Mouse (Mus musculus): ENCODE data around the gene Hsd17b12. TPM values are rescaled to one million over a fixed set of nuclear protein-coding genes. Genes with fewer than 3 reads are reported as not detected.

The Hsd17b12 gene
- polyA plus RNA-seq, 1 experiment from 2014 or later: 95.1 TPM

GRCm38 (mm10) chr2:94010335-94011291 lies 147.2 kb downstream of the Hsd17b12 start, which contains the start of gene Alkbh3:
TSS of gene Alkbh3 (minus strand) at chr2:94010807.
- in situ Hi-C loops (cut with MboI; ENCODE audit: low pct_unique_long_range_greater_than_20kb): no loop called here
- POLR2A ChIA-PET: no interaction called here
- CTCF ChIA-PET: interaction anchor here (1.1 kb wide), 1 partner anchor 13 kb away, joined by 4 read pairs; no protein-coding TSS in a partner anchor
- peak; percentile 90 for ATAC-seq
- no peaks in the 10 kb centered on the region for H3K27me3 ChIP-seq
- TF ChIP-seq CTCF (IDR thresholded peaks at IDR 0.05): no peak
- DNase-seq (ENCODE audit: low read depth, low spot score): peak; percentile 46

- CTCF ChIA-PET: interaction anchor here (0.7 to 3.4 kb wide), 14 partner anchors 11 to 152 kb away, joined by 3 to 26 read pairs (median 4); partner anchors contain the start of genes Accs and Accsl
- in situ Hi-C loops (cut with MboI; ENCODE audit: low pct_unique_long_range_greater_than_20kb): no loop called here
- TF ChIP-seq CTCF (IDR thresholded peaks at IDR 0.05): peak; percentile 95
- DNase-seq (ENCODE audit: low read depth, low spot score) (no peak), ATAC-seq (no peak)
- POLR2A ChIA-PET: interaction anchor here (0.6 to 0.9 kb wide), 2 partner anchors 10 to 16 kb away, joined by 3 read pairs; no protein-coding TSS in a partner anchor
- no peaks in the 10 kb centered on the region for H3K27me3 ChIP-seq
Observed at GRCm38 (mm10) chr2:94002331-94002730, 155.4 kb downstream of the Hsd17b12 start.

GRCm38 (mm10) chr2:94001918-94002317 lies 155.8 kb downstream of the Hsd17b12 start:
- no peaks in the 10 kb centered on the region for H3K27me3 ChIP-seq
- ChIA-PET CTCF (interaction anchor here (0.9 to 3.4 kb wide), 9 partner anchors 14 to 143 kb away, joined by 3 to 26 read pairs (median 5); partner anchors contain the start of gene Accsl), POLR2A (no interaction called here)
- no peak for DNase-seq (ENCODE audit: low read depth, low spot score)
- in situ Hi-C loops (cut with MboI; ENCODE audit: low pct_unique_long_range_greater_than_20kb): no loop called here
- no peak for TF ChIP-seq CTCF (IDR thresholded peaks at IDR 0.05)
- no peak for ATAC-seq

GRCm38 (mm10) chr2:94001411-94001810 lies 156.4 kb downstream of the Hsd17b12 start:
- no peak for DNase-seq (ENCODE audit: low read depth, low spot score)
- ChIA-PET POLR2A (interaction anchor here (0.6 kb wide), 2 partner anchors 10 to 25 kb away, joined by 3 to 4 read pairs; no protein-coding TSS in a partner anchor), CTCF (interaction anchor here (1.5 to 3.4 kb wide), 4 partner anchors 14 to 134 kb away, joined by 4 to 26 read pairs (median 10); partner anchors contain the start of gene Accsl)
- in situ Hi-C loops (cut with MboI; ENCODE audit: low pct_unique_long_range_greater_than_20kb): no loop called here
- no peak for ATAC-seq
- no peaks in the 10 kb centered on the region for H3K27me3 ChIP-seq
- TF ChIP-seq CTCF (IDR thresholded peaks at IDR 0.05): no peak

DNA sequence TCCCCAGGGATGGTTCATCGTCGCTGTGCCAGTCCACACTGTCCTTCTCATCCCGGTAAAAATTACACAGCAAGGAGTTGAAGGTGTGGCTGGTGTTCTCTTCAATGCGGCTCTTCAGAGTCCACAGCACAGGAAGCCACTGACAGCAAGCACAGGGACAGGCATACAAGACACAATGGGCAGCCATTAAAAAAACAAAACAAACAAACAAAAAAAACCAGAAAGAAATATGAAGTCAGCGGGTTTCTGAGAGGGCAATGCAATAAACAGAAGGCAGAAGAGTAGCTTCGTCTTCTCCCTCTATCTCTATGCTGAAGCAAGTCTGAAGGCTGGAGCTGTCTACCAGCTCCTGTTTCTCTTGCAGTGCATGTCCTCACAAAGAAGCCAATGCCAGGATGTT lies 161.5 kb downstream of the Hsd17b12 start, which contains the start of gene Gm27027:
TSS of gene Gm27027 (minus strand) at position 101 of the 400 bp plus-strand sequence.
- TF ChIP-seq CTCF (IDR thresholded peaks at IDR 0.05): no peak
- ChIA-PET POLR2A (no interaction called here), CTCF (interaction anchor here (1.9 kb wide), 1 partner anchor 147 kb away, joined by 5 read pairs; the partner anchor contains the start of gene Accs)
- no peaks in the 10 kb centered on the region for H3K27me3 ChIP-seq
- DNase-seq (ENCODE audit: low read depth, low spot score) (no peak), ATAC-seq (no peak)
- in situ Hi-C loops (cut with MboI; ENCODE audit: low pct_unique_long_range_greater_than_20kb): no loop called here

- no peak for DNase-seq (ENCODE audit: low read depth, low spot score)
- ChIA-PET POLR2A (interaction anchor here (0.7 kb wide), 1 partner anchor 10 kb away, joined by 3 read pairs; no protein-coding TSS in a partner anchor), CTCF (no interaction called here)
- no peak for ATAC-seq
- no peak for TF ChIP-seq CTCF (IDR thresholded peaks at IDR 0.05)
- in situ Hi-C loops (cut with MboI; ENCODE audit: low pct_unique_long_range_greater_than_20kb): loop anchor here (5.0 kb wide), 1 partner anchor 116 kb away; no protein-coding TSS in a partner anchor
- H3K27me3 ChIP-seq: no peaks in the 10 kb centered on the region
Observed at GRCm38 (mm10) chr2:93992810-93993209, 165.0 kb downstream of the Hsd17b12 start.

GRCm38 (mm10) chr2:93992259-93992658 lies 165.5 kb downstream of the Hsd17b12 start:
- POLR2A ChIA-PET: interaction anchor here (0.7 kb wide), 1 partner anchor 10 kb away, joined by 3 read pairs; no protein-coding TSS in a partner anchor
- ATAC-seq: no peak
- no peak for DNase-seq (ENCODE audit: low read depth, low spot score)
- CTCF ChIA-PET: no interaction called here
- TF ChIP-seq CTCF (IDR thresholded peaks at IDR 0.05): no peak
- in situ Hi-C loops (cut with MboI; ENCODE audit: low pct_unique_long_range_greater_than_20kb): loop anchor here (5.0 kb wide), 1 partner anchor 115 kb away; no protein-coding TSS in a partner anchor
- H3K27me3 ChIP-seq: no peaks in the 10 kb centered on the region

DNA sequence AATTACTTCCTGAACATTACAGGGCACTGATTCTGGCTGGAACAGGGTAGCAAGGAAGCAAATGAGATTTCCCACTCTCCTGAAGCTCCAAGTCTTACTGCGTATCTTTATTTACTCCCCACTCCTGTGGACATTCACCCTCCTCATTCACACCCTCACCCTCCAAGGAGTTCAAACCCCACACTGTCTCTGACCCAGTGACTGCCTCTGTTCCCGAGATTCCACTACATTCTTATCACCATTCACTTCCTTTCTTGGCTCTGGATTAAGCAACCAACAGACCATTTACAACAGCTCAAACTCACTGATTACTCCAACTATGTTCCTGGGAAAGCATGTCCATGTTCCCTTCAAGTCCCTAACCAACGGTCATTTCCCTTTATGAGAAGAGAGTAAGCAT lies 166.4 kb downstream of the Hsd17b12 start:
- ATAC-seq: no peak
- no peak for TF ChIP-seq CTCF (IDR thresholded peaks at IDR 0.05)
- in situ Hi-C loops (cut with MboI; ENCODE audit: low pct_unique_long_range_greater_than_20kb): loop anchor here (5.0 kb wide), 1 partner anchor 114 kb away; no protein-coding TSS in a partner anchor
- CTCF ChIA-PET: interaction anchor here (1.1 kb wide), 1 partner anchor 11 kb away, joined by 3 read pairs; no protein-coding TSS in a partner anchor
- POLR2A ChIA-PET: interaction anchor here (1.0 kb wide), 1 partner anchor 10 kb away, joined by 3 read pairs; no protein-coding TSS in a partner anchor
- H3K27me3 ChIP-seq: no peaks in the 10 kb centered on the region
- DNase-seq (ENCODE audit: low read depth, low spot score): no peak

GRCm38 (mm10) chr2:93988440-93988839 lies 169.3 kb downstream of the Hsd17b12 start:
- no peak for ATAC-seq
- no peaks in the 10 kb centered on the region for H3K27me3 ChIP-seq
- no peak for DNase-seq (ENCODE audit: low read depth, low spot score)
- ChIA-PET CTCF (interaction anchor here (1.6 kb wide), 1 partner anchor 14 kb away, joined by 4 read pairs; no protein-coding TSS in a partner anchor), POLR2A (interaction anchor here (0.6 kb wide), 1 partner anchor 28 kb away, joined by 4 read pairs; no protein-coding TSS in a partner anchor)
- in situ Hi-C loops (cut with MboI; ENCODE audit: low pct_unique_long_range_greater_than_20kb): no loop called here
- no peak for TF ChIP-seq CTCF (IDR thresholded peaks at IDR 0.05)

Other genes starting within 250 kb of the Hsd17b12 start
- 0.37 TPM for gene Gm13889, start 200.8 kb downstream of the Hsd17b12 start, polyA plus RNA-seq (2021)
- gene Gm27027, start 161.6 kb downstream of the Hsd17b12 start, polyA plus RNA-seq (2021): not detected
- 35.1 TPM for gene Alkbh3, start 147.2 kb downstream of the Hsd17b12 start, polyA plus RNA-seq (2021)
- gene Ttc17, start 248.7 kb upstream of the Hsd17b12 start, polyA plus RNA-seq (2021): 30.1 TPM

Measured in Patski (cell line).